8 mouse cellular contexts compared by ENCODE assay signal in the genomic region with DNA sequence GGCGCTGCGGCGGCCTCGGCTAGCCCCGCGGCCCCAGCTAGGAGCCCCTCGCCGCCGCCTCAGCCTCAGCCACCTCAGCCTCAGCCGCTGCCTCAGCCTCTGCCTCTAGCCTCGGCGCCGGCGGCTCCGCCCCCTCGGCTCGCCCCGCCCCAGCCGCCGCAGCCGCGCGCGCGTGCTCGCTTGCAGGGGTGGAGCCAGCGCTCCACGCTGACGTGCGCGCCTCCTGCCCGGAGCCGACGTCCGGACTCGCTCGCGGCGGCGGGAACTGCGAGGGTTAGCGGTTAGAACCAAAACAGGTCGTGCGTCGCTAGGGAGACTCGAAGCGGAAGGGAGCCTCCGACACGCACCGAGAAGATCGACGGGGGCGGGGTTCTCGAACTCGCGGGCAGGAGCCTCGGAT. TPM values are rescaled to one million over a fixed set of nuclear protein-coding genes. Genes with fewer than 3 reads are reported as not detected.
DNase-seq lines count a peak whose midpoint lies in the region; ATAC-seq and TF ChIP-seq lines count a peak whose summit lies in the region.

Adarb1 (minus strand) TSS at position 133 of the 400 bp plus-strand sequence.

- DNase-seq in MN1 (ENCODE audit: low spot score) = peak; percentile 97
- DNase-seq in cerebellum, adult 8-10 months = peak; percentile 90
- peak; percentile 88 for DNase-seq in forelimb bud, embryonic 11.5 days (ENCODE audit: low read depth, low spot score)
- peak; percentile 94 for DNase-seq in heart, postnatal 4 days
- peak; percentile 86 to 92 for DNase-seq in layer of hippocampus, adult 2 months (ENCODE audit: low spot score in 2 of 2)
- DNase-seq in lung, adult 2 months = peak; percentile 89
- DNase-seq in testis, postnatal 10 days (ENCODE audit: low spot score) = peak; percentile 93

- peak; percentile 95 for ATAC-seq in neural tube, embryonic 15.5 days (ENCODE audit: low FRiP score)

- H3K4me1 ChIP-seq in lung, adult 2 months (ENCODE audit: control insufficient read depth, insufficient read depth, low read length) = peaks cover 13% of the 10 kb centered on the region
- peaks cover 25% of the 10 kb centered on the region for H3K4me1 ChIP-seq in neural tube, embryonic 15.5 days

- TF ChIP-seq CTCF in layer of hippocampus, adult 2 months (conservative IDR thresholded peaks at IDR 0.05) = no peak
- TF ChIP-seq CTCF in lung, adult 2 months (IDR thresholded peaks at IDR 0.05; ENCODE audit: insufficient read depth, low read length) = no peak

- peak within 1 kb of the TSS; percentile 60 for H3K4me3 ChIP-seq in layer of hippocampus, adult 2 months
- peak within 1 kb of the TSS; percentile 64 for H3K4me3 ChIP-seq in lung, adult 2 months (replicated peaks; ENCODE audit: extremely low read depth, low read depth, low read length)
- H3K4me3 ChIP-seq in neural tube, embryonic 15.5 days (replicated peaks) = peak within 1 kb of the TSS; percentile 83

- peak within 1 kb of the TSS; percentile 88 for H3K27ac ChIP-seq in layer of hippocampus, adult 2 months
- peak within 1 kb of the TSS; percentile 80 for H3K27ac ChIP-seq in neural tube, embryonic 15.5 days (replicated peaks)

- H3K27me3 ChIP-seq in neural tube, embryonic 15.5 days (replicated peaks) = peaks cover 4% of the 10 kb centered on the region; the same call in 1 of the 2 replicates

- H3K9me3 ChIP-seq in neural tube, embryonic 15.5 days (replicated peaks) = no peaks in the 10 kb centered on the region

- WGBS in lung, adult 2 months = under 1% methylated on average over 57 of the region's 57 CpGs
- WGBS in neural tube, embryonic 15.5 days = under 1% methylated on average over 48 of the region's 57 CpGs

- H3K9ac ChIP-seq in neural tube, embryonic 15.5 days (replicated peaks) = peak within 1 kb of the TSS; percentile 83

- H3K36me3 ChIP-seq in neural tube, embryonic 15.5 days = no peaks in the 10 kb centered on the region

- TF ChIP-seq POLR2A in lung, adult 2 months (IDR thresholded peaks at IDR 0.05; ENCODE audit: borderline replicate concordance, extremely low read depth, low read depth, low read length) = peak; percentile 76; the same call in 1 of the 2 replicates

- peak within 1 kb of the TSS; percentile 77 for H3K4me2 ChIP-seq in neural tube, embryonic 15.5 days

RNA-seq across cellular contexts. Expression of gene Adarb1, which starts in this region (rescaled TPM):
- 10 to 100 TPM; 20.9 to 23.3 TPM for total RNA-seq in heart, postnatal 4 days (2021)
- total RNA-seq in layer of hippocampus, adult 2 months (2021) = 100 to 1,000 TPM; 110 to 120 TPM
- 29.9 and 35.0 TPM in 2 replicates for polyA plus RNA-seq in lung, adult 2 months (2012; rRNA removed)
- polyA plus RNA-seq in neural tube, embryonic 15.5 days (2015; fragmentation: Nextera tagmentation; extraction: Ambion mirVana) = 17.9 and 19.8 TPM in 2 replicates

Comparison
In these comparisons a context has a peak if more than half of its experiments do, and no peak if none do; other contexts are left out.
1. Peak in every context shown above with its lines: DNase-seq, ATAC-seq, H3K4me3 ChIP-seq and H3K27ac ChIP-seq.
2. RNA of gene Adarb1 (total RNA-seq): 110 to 120 TPM in layer of hippocampus, adult 2 months; 20.9 to 23.3 TPM in heart, postnatal 4 days; every median in the first group is over 4 times any median in the second.